In the genomic region with DNA sequence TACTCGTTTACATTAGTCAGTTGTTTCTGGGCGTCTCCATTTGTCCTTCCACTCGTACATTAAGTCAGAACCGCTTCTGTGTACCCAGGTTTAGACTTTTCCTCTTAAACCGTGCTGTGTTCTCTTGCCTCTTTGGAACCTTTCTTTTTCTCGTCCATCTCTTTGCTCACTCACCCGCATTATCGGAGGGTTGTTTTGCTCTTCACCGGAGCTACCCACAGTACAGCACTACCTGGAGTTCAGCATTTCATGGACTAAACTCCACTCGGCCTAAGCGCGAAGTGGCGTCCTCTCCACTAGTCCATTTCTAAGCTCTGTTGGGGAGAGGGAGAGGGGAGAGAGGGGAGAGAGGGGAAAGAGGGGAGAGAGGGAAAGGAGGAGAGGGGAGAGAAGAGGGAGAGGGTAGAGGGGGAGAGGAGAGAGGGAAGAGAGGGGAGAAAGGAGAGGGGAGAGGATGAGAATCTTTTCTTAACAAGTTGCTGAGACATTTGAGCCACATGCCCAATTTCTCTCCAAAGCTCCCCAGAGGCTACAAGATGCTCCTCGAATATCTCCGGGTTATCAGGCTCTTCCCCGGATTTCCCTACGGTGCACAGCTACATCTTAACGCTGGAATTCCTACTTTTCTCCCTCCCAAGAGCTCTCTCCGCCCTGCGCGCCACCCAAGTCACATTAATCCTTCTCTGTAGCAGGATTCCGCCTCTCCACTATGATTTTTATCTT, we compare ENCODE assay signal across 9 mouse cellular contexts. TPM values are rescaled to one million over a fixed set of nuclear protein-coding genes. Genes with fewer than 3 reads are reported as not detected.
A peak's percentile ranks its signal among the peaks of the same experiment; 100 is the strongest.
DNase-seq lines count a peak whose midpoint lies in the region; ATAC-seq and TF ChIP-seq lines count a peak whose summit lies in the region.
"Had no signal": no experiment of that assay in that cellular context is flagged by ENCODE, and none has a peak within 500 bp of the region (broad histone marks: within the 10 kb centered on the region; RNA-seq: fewer than 3 reads in every experiment).

No protein-coding gene starts in this region.

- 0 out of 2 replicates have a peak overlapping the region, but pooled peaks have one; percentile 8 for H3K27ac ChIP-seq in MEL (ENCODE audit: control insufficient read depth, low read depth, low read length)
- no peak overlapping the region for H3K27ac ChIP-seq in hindbrain, embryonic 12.5 days
- no peak overlapping the region for H3K27ac ChIP-seq in midbrain, embryonic 11.5 days (ENCODE audit: low read depth, low read length)

- no peaks in the 10 kb centered on the region for H3K27me3 ChIP-seq in MEL (ENCODE audit: control insufficient read depth in 1 of 2, insufficient read depth in 2 of 2, low read length in 2 of 2)
- H3K27me3 ChIP-seq in hindbrain, embryonic 12.5 days = peaks cover 19% of the 10 kb centered on the region
- H3K27me3 ChIP-seq in midbrain, embryonic 11.5 days (ENCODE audit: control insufficient read depth, insufficient read depth, low read length) = no peaks in the 10 kb centered on the region

- no peak for TF ChIP-seq RAD21 in MEL (IDR thresholded peaks at IDR 0.05; ENCODE audit: low read depth, low read length)

- H3K36me3 ChIP-seq in MEL (ENCODE audit: control insufficient read depth in 1 of 2, insufficient read depth in 2 of 2, low read length in 2 of 2) = no peaks in the 10 kb centered on the region; a peak in 1 of 4 replicates
- H3K36me3 ChIP-seq in hindbrain, embryonic 12.5 days = no peaks in the 10 kb centered on the region
- no peaks in the 10 kb centered on the region for H3K36me3 ChIP-seq in midbrain, embryonic 11.5 days (ENCODE audit: control insufficient read depth, insufficient read depth, low read length)

- no peaks in the 10 kb centered on the region for H3K9me3 ChIP-seq in MEL (replicated peaks; ENCODE audit: insufficient read depth, low read length)
- no peaks in the 10 kb centered on the region for H3K9me3 ChIP-seq in hindbrain, embryonic 12.5 days (replicated peaks)
- H3K9me3 ChIP-seq in midbrain, embryonic 11.5 days (ENCODE audit: control insufficient read depth, low read length) = no peaks in the 10 kb centered on the region

- no peak for TF ChIP-seq EP300 in MEL (IDR thresholded peaks at IDR 0.05; ENCODE audit: low read depth in 1 of 2, low read length in 2 of 2)

- under 1% methylated on average over 22 of the region's 22 CpGs for WGBS in hindbrain, embryonic 12.5 days
- WGBS in midbrain, embryonic 11.5 days = under 1% methylated on average over 22 of the region's 22 CpGs

- DNase-seq in frontal cortex, postnatal 25 days (ENCODE audit: low spot score in 2 of 2) = no peak
- no peak for DNase-seq in MEL (ENCODE audit: low read depth, low spot score)
- peak; percentile 96 for DNase-seq in midbrain, embryonic 11.5 days (ENCODE audit: low spot score, missing footprints)
- DNase-seq in ovary, adult 18-20 months (ENCODE audit: low spot score) = no peak

- H3K4me3 ChIP-seq in MEL (ENCODE audit: control insufficient read depth in 1 of 2, insufficient read depth in 1 of 2, low read depth in 2 of 2, low read length in 2 of 2) = peak overlapping the region; percentile 61 to 76
- peak overlapping the region; percentile 40 for H3K4me3 ChIP-seq in hindbrain, embryonic 12.5 days
- peak overlapping the region; percentile 50 for H3K4me3 ChIP-seq in midbrain, embryonic 11.5 days (ENCODE audit: low read depth, low read length)

- no peak for TF ChIP-seq CTCF in MEL (IDR thresholded peaks at IDR 0.05 in 2 of 3, conservative IDR thresholded peaks at IDR 0.05 in 1 of 3; ENCODE audit: control insufficient read depth in 1 of 3, insufficient read depth in 1 of 3, low read depth in 2 of 3, low read length in 3 of 3, poor library complexity in 1 of 3, severe bottlenecking in 1 of 3)

- ATAC-seq in frontal cortex, adult (ENCODE audit: low TSS enrichment) = peak; percentile 73
- ATAC-seq in hindbrain, embryonic 12.5 days (ENCODE audit: low FRiP score) = peak; percentile 66; the same call in 1 of the 2 replicates
- ATAC-seq in midbrain, embryonic 11.5 days (ENCODE audit: low FRiP score) = peak; percentile 61
- no peak for ATAC-seq in granulocyte monocyte progenitor cell, adult 5-6 weeks (replicated peaks; ENCODE audit: poor library complexity, severe bottlenecking)
- ATAC-seq in inflammation-experienced regulatory T-cells, adult 6 months = no peak

- peak in 1 of 2 experiments; percentile 22; a peak in 1 of 4 replicates for TF ChIP-seq POLR2A in MEL (IDR thresholded peaks at IDR 0.05; ENCODE audit: control insufficient read depth in 1 of 2, insufficient read depth in 1 of 2, low read depth in 1 of 2, low read length in 2 of 2, poor library complexity in 1 of 2)

- H3K79me2 ChIP-seq in MEL (ENCODE audit: control insufficient read depth, insufficient read depth, low read length, poor library complexity) = no peaks in the 10 kb centered on the region

- 0 out of 4 replicates have a peak, but pooled peaks cover 0 to 5% of the 10 kb centered on the region in 2 experiments for H3K4me1 ChIP-seq in MEL (ENCODE audit: control insufficient read depth in 1 of 2, insufficient read depth in 2 of 2, low read length in 2 of 2)
- H3K4me1 ChIP-seq in hindbrain, embryonic 12.5 days = peaks cover 5% of the 10 kb centered on the region
- no peaks in the 10 kb centered on the region; the same call in 1 of the 2 replicates for H3K4me1 ChIP-seq in midbrain, embryonic 11.5 days (ENCODE audit: control insufficient read depth, insufficient read depth, low read length)

- peak overlapping the region; percentile 57 for H3K4me2 ChIP-seq in hindbrain, embryonic 12.5 days (replicated peaks)
- peak overlapping the region; percentile 57 for H3K4me2 ChIP-seq in midbrain, embryonic 11.5 days

- peak overlapping the region; percentile 54 for H3K9ac ChIP-seq in MEL (ENCODE audit: control insufficient read depth, low read depth, low read length, poor library complexity, severe bottlenecking)
- peak overlapping the region; percentile 51 for H3K9ac ChIP-seq in hindbrain, embryonic 12.5 days
- H3K9ac ChIP-seq in midbrain, embryonic 11.5 days (ENCODE audit: low read length) = peak overlapping the region; percentile 57

TF ChIP-seq in MEL, 35 proteins besides CTCF, POLR2A, EP300 and RAD21:
- TF ChIP-seq TBP (IDR thresholded peaks at IDR 0.05; ENCODE audit: low read depth, low read length) (no peak), CHD2 (IDR thresholded peaks at IDR 0.05; ENCODE audit: low read length) (no peak), MYC (IDR thresholded peaks at IDR 0.05; ENCODE audit: low read depth, low read length) (0 out of 2 replicates have a peak, but pooled peaks have one; percentile 5), TCF12 (IDR thresholded peaks at IDR 0.05; ENCODE audit: low read depth, low read length) (no peak), MAZ (IDR thresholded peaks at IDR 0.05; ENCODE audit: low read depth, low read length) (no peak), SMC3 (IDR thresholded peaks at IDR 0.05; ENCODE audit: low read depth, low read length) (no peak), MYB (IDR thresholded peaks at IDR 0.05; ENCODE audit: low read depth, low read length) (no peak)
TF ChIP-seq in MEL: peak in this region for 1.

RNA-seq across cellular contexts. Expression of a gene that starts 52.5 kb away (rescaled TPM):
- total RNA-seq in MEL (2012; rRNA removed) = not detected in 2 replicates
- not detected for polyA plus RNA-seq in MEL (2012; ENCODE audit: insufficient read depth in 1 of 2, insufficient read length in 2 of 2, low read depth in 1 of 2, low replicate concordance in 2 of 2, missing spikeins in 1 of 2)
- polyA plus RNA-seq in hindbrain, embryonic 12.5 days (2016; fragmentation: Nextera tagmentation; extraction: Ambion mirVana) = not detected in 2 replicates
- polyA plus RNA-seq in midbrain, embryonic 11.5 days (2014; fragmentation: Nextera tagmentation; extraction: Ambion mirVana) = not detected in 2 replicates
- not detected in 2 replicates for total RNA-seq in granulocyte monocyte progenitor cell, adult 5-6 weeks (2014; fragmentation: Nextera tagmentation)
- not detected in 2 replicates for total RNA-seq in granulocyte monocyte progenitor cell, adult 5-6 weeks (2017)
- polyA plus RNA-seq in inflammation-experienced regulatory T-cells, adult 6 months (2017; shearing (Covaris generic)) = not detected
- polyA plus RNA-seq: large intestine, adult 2 months had no signal

Comparison
In these comparisons a context has a peak if more than half of its experiments do, and no peak if none do; other contexts are left out.
1. ATAC-seq: peak in frontal cortex, adult (single experiment), hindbrain, embryonic 12.5 days (single experiment) and midbrain, embryonic 11.5 days (single experiment); none in granulocyte monocyte progenitor cell, adult 5-6 weeks (single experiment) and inflammation-experienced regulatory T-cells, adult 6 months (single experiment).
2. Peak in every context shown above with its lines, with median percentiles within 50 percentile points of each other: H3K4me3 ChIP-seq and H3K9ac ChIP-seq.